Mouse (Mus musculus): ENCODE data around the gene Grm4. TPM values are rescaled to one million over a fixed set of nuclear protein-coding genes. Genes with fewer than 3 reads are reported as not detected.

Grm4 gene
- polyA plus RNA-seq, 1 experiment = not detected

GRCm38 (mm10) chr17:27433179-27433680 is 88.0 kb downstream of the Grm4 start:
- Histone ChIP-seq H3K27ac (ENCODE audit: control insufficient read depth, insufficient read depth, low read depth, low read length, poor library complexity) (no peak overlapping the region), H3K4me3 (replicated peaks; ENCODE audit: control insufficient read depth, low read depth, low read length) (no peak overlapping the region), H3K4me1 (ENCODE audit: control insufficient read depth, insufficient read depth, low read length) (no peaks in the 10 kb centered on the region)
- no peak for TF ChIP-seq POLR2A (IDR thresholded peaks at IDR 0.05; ENCODE audit: borderline replicate concordance, control insufficient read depth, low read depth, low read length)
- TF ChIP-seq CTCF (IDR thresholded peaks at IDR 0.05; ENCODE audit: control insufficient read depth, insufficient read depth, low read length) = no peak
- WGBS = 82% methylated on average over 3 of the region's 3 CpGs

GRCm38 (mm10) chr17:27432145-27432650 is 89.0 kb downstream of the Grm4 start:
- Histone ChIP-seq H3K4me3 (replicated peaks; ENCODE audit: control insufficient read depth, low read depth, low read length) (no peak overlapping the region), H3K27ac (ENCODE audit: control insufficient read depth, insufficient read depth, low read depth, low read length, poor library complexity) (no peak overlapping the region), H3K4me1 (ENCODE audit: control insufficient read depth, insufficient read depth, low read length) (no peaks in the 10 kb centered on the region)
- WGBS = 78% methylated on average over 9 of the region's 9 CpGs
- TF ChIP-seq CTCF (IDR thresholded peaks at IDR 0.05; ENCODE audit: control insufficient read depth, insufficient read depth, low read length) = no peak
- no peak for TF ChIP-seq POLR2A (IDR thresholded peaks at IDR 0.05; ENCODE audit: borderline replicate concordance, control insufficient read depth, low read depth, low read length)

DNA sequence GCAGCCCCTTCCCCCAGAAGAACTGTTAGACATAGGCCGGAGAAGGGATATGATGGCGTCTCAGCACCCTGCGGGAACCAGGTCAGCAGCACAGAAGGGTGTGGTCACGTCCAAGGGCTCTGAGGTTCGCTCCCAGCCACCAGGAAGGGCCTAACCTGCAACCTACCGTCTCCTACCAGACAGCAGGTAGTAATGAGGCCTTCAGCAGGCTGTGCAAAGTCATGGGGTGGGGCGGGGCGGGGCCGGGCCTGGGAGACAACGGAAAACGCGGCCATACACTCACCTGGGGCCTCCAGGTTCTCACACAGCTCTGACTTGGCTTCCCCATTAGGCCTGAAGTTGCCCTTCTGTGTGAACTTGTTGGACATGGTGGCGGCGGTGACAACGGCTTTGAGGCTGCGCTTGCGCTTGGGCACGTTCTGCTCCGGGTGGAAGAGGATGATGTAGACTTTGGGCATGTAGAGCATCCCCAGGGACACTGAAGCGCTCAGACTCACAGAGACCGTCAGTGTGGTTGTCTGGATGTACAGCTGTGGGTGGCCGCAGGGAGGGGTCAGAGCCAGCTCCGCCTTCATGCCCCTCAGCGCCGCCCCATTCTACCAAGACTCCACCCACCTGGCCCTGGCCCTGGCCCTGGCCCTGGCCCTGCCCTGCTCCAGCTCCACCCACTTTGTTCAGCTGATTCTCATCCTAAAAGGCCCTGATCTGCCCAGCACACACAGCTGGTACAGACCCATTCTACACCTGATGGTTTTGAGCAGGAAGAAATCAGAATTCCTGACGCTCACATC is 90.0 kb downstream of the Grm4 start:
- WGBS = 86% methylated on average over 26 of the region's 26 CpGs

GRCm38 (mm10) chr17:27429757-27430156 is 91.4 kb downstream of the Grm4 start:
- no peak overlapping the region for H3K27ac ChIP-seq (ENCODE audit: control insufficient read depth, insufficient read depth, low read depth, low read length, poor library complexity)
- TF ChIP-seq POLR2A (IDR thresholded peaks at IDR 0.05; ENCODE audit: borderline replicate concordance, control insufficient read depth, low read depth, low read length) = no peak
- no peak for TF ChIP-seq CTCF (IDR thresholded peaks at IDR 0.05; ENCODE audit: control insufficient read depth, insufficient read depth, low read length)
- no peak overlapping the region for H3K4me3 ChIP-seq (replicated peaks; ENCODE audit: control insufficient read depth, low read depth, low read length)
- 52% methylated on average over 9 of the region's 9 CpGs for WGBS
- H3K4me1 ChIP-seq (ENCODE audit: control insufficient read depth, insufficient read depth, low read length) = no peaks in the 10 kb centered on the region

More for the DNA sequence above, 90.0 kb downstream of the Grm4 start:
- TF ChIP-seq CTCF (IDR thresholded peaks at IDR 0.05; ENCODE audit: control insufficient read depth, insufficient read depth, low read length) = no peak
- no peak for TF ChIP-seq POLR2A (IDR thresholded peaks at IDR 0.05; ENCODE audit: borderline replicate concordance, control insufficient read depth, low read depth, low read length)
- H3K27ac ChIP-seq (ENCODE audit: control insufficient read depth, insufficient read depth, low read depth, low read length, poor library complexity) = no peak overlapping the region
- H3K4me3 ChIP-seq (replicated peaks; ENCODE audit: control insufficient read depth, low read depth, low read length) = no peak overlapping the region
- H3K4me1 ChIP-seq (ENCODE audit: control insufficient read depth, insufficient read depth, low read length) = no peaks in the 10 kb centered on the region

GRCm38 (mm10) chr17:27425016-27425415 is 96.2 kb downstream of the Grm4 start:
- Histone ChIP-seq H3K27ac (ENCODE audit: control insufficient read depth, insufficient read depth, low read depth, low read length, poor library complexity) (no peak overlapping the region), H3K4me3 (replicated peaks; ENCODE audit: control insufficient read depth, low read depth, low read length) (no peak overlapping the region), H3K4me1 (ENCODE audit: control insufficient read depth, insufficient read depth, low read length) (no peaks in the 10 kb centered on the region)
- WGBS = 74% methylated on average over 2 of the region's 2 CpGs
- no peak for TF ChIP-seq CTCF (IDR thresholded peaks at IDR 0.05; ENCODE audit: control insufficient read depth, insufficient read depth, low read length)
- TF ChIP-seq POLR2A (IDR thresholded peaks at IDR 0.05; ENCODE audit: borderline replicate concordance, control insufficient read depth, low read depth, low read length) = no peak

- TF ChIP-seq POLR2A (IDR thresholded peaks at IDR 0.05; ENCODE audit: borderline replicate concordance, control insufficient read depth, low read depth, low read length) = no peak
- no peak for TF ChIP-seq CTCF (IDR thresholded peaks at IDR 0.05; ENCODE audit: control insufficient read depth, insufficient read depth, low read length)
- H3K4me1 ChIP-seq (ENCODE audit: control insufficient read depth, insufficient read depth, low read length) = no peaks in the 10 kb centered on the region
- WGBS = 82% methylated on average over 6 of the region's 6 CpGs
- no peak overlapping the region for H3K27ac ChIP-seq (ENCODE audit: control insufficient read depth, insufficient read depth, low read depth, low read length, poor library complexity)
- H3K4me3 ChIP-seq (replicated peaks; ENCODE audit: control insufficient read depth, low read depth, low read length) = no peak overlapping the region
Observed at GRCm38 (mm10) chr17:27424356-27424755, 96.8 kb downstream of the Grm4 start.

- WGBS = 64% methylated on average over 10 of the region's 10 CpGs
- Histone ChIP-seq H3K4me3 (replicated peaks; ENCODE audit: control insufficient read depth, low read depth, low read length) (no peak overlapping the region), H3K27ac (ENCODE audit: control insufficient read depth, insufficient read depth, low read depth, low read length, poor library complexity) (no peak overlapping the region), H3K4me1 (ENCODE audit: control insufficient read depth, insufficient read depth, low read length) (no peaks in the 10 kb centered on the region)
- TF ChIP-seq CTCF (IDR thresholded peaks at IDR 0.05; ENCODE audit: control insufficient read depth, insufficient read depth, low read length) (no peak), POLR2A (IDR thresholded peaks at IDR 0.05; ENCODE audit: borderline replicate concordance, control insufficient read depth, low read depth, low read length) (no peak)
Observed at GRCm38 (mm10) chr17:27422726-27423381, 98.3 kb downstream of the Grm4 start.

- no peak for TF ChIP-seq CTCF (IDR thresholded peaks at IDR 0.05; ENCODE audit: control insufficient read depth, insufficient read depth, low read length)
- TF ChIP-seq POLR2A (IDR thresholded peaks at IDR 0.05; ENCODE audit: borderline replicate concordance, control insufficient read depth, low read depth, low read length) = no peak
Observed at GRCm38 (mm10) chr17:27422371-27422725, 98.9 kb downstream of the Grm4 start.

More at GRCm38 (mm10) chr17:27422371-27422725, 98.9 kb downstream of the Grm4 start:
- Histone ChIP-seq H3K27ac (ENCODE audit: control insufficient read depth, insufficient read depth, low read depth, low read length, poor library complexity) (no peak overlapping the region), H3K4me3 (replicated peaks; ENCODE audit: control insufficient read depth, low read depth, low read length) (no peak overlapping the region), H3K4me1 (ENCODE audit: control insufficient read depth, insufficient read depth, low read length) (no peaks in the 10 kb centered on the region)
- 58% methylated on average over 6 of the region's 6 CpGs for WGBS
